Mouse (Mus musculus): ENCODE results near the gene Palm3. TPM values are rescaled to one million over a fixed set of nuclear protein-coding genes. Genes with fewer than 3 reads are reported as not detected.

Gene Palm3
- total and polyA plus RNA-seq, 3 experiments, result 0.13 to 0.77 (median 0.16) TPM

DNA sequence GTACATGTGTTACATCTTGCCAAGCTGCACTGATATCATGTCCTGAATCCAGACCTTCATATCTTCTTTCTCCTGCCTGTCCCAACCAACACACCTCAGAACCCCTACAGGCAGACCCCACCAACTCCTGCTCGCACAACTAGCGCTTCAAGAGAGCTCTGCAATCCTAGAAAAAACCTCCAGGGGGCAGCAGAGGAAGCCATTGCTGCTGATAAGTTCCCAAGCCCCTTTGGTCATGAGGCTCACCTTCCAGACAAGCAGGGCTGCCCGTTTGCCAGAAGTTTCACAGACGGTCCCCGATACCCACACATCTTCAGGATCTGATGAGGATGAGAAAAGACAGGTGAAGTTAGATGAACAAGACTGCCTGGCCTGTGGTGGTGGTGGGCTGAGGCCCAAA lies 17.8 kb downstream of the Palm3 start:
- peaks cover 6 to 20% of the 10 kb centered on the region in 2 experiments for H3K4me1 ChIP-seq (ENCODE audit: control insufficient read depth in 1 of 2, insufficient read depth in 2 of 2)
- dilution Hi-C loops (cut with MboI; ENCODE audit: extremely low pct_ligation_motif_present, extremely low pct_unique_long_range_greater_than_20kb, low sequenced_read_pairs), result no loop called here
- H3K79me2 ChIP-seq (replicated peaks; ENCODE audit: control insufficient read depth, extremely low read depth, insufficient read depth, poor library complexity, severe bottlenecking), result no peaks in the 10 kb centered on the region
- H3K4me2 ChIP-seq (ENCODE audit: insufficient read depth, low read depth, poor library complexity, severe bottlenecking), result no peak overlapping the region
- peaks cover 4% of the 10 kb centered on the region for H3K27me3 ChIP-seq (replicated peaks)
- no peaks in the 10 kb centered on the region for H3K9me3 ChIP-seq (replicated peaks; ENCODE audit: low read length)
- H3K27ac ChIP-seq (ENCODE audit: insufficient read depth, low read depth), result no peak overlapping the region
- H3K4me3 ChIP-seq (replicated peaks in 1 of 3; ENCODE audit: low read depth in 2 of 3, low read length in 2 of 3, poor library complexity in 1 of 3), result no peak overlapping the region
- peak; percentile 75 for DNase-seq (ENCODE audit: extremely low read depth)
- in situ Hi-C loops (cut with MboI; ENCODE audit: low pct_ligation_motif_present, low pct_unique_long_range_greater_than_20kb, low sequenced_read_pairs), result loop anchor here (5.0 to 25.0 kb wide), 2 partner anchors 133 to 298 kb away; no protein-coding TSS in a partner anchor
- peaks cover 0 to 31% of the 10 kb centered on the region in 2 experiments for H3K36me3 ChIP-seq (replicated peaks in 1 of 2; ENCODE audit: control insufficient read depth in 1 of 2, insufficient read depth in 1 of 2, low read length in 1 of 2)
- H3K9ac ChIP-seq (ENCODE audit: insufficient read depth, low read depth), result no peak overlapping the region
- peak; percentile 57 for TF ChIP-seq ZC3H11A (IDR thresholded peaks at IDR 0.05; ENCODE audit: low read depth, low read length)
- no peak for TF ChIP-seq UBTF (IDR thresholded peaks at IDR 0.05; ENCODE audit: low read depth, low read length)
- no peak for TF ChIP-seq NELFE (IDR thresholded peaks at IDR 0.05; ENCODE audit: low read depth, low read length)
- no peak for TF ChIP-seq USF2 (conservative IDR thresholded peaks at IDR 0.05; ENCODE audit: low read depth, low read length)
- TF ChIP-seq RAD21 (IDR thresholded peaks at IDR 0.05; ENCODE audit: low read depth, low read length), result peak; percentile 90
- TF ChIP-seq MAX (IDR thresholded peaks at IDR 0.05; ENCODE audit: low read length), result no peak
- TF ChIP-seq SMC3 (IDR thresholded peaks at IDR 0.05; ENCODE audit: low read depth, low read length), result peak; percentile 91
- peak; percentile 73 to 93 for TF ChIP-seq CTCF (conservative IDR thresholded peaks at IDR 0.05 in 1 of 2, IDR thresholded peaks at IDR 0.05 in 1 of 2; ENCODE audit: low read depth in 2 of 2, low read length in 2 of 2)
- TF ChIP-seq TCF12 (IDR thresholded peaks at IDR 0.05; ENCODE audit: low read depth, low read length), result no peak

DNA sequence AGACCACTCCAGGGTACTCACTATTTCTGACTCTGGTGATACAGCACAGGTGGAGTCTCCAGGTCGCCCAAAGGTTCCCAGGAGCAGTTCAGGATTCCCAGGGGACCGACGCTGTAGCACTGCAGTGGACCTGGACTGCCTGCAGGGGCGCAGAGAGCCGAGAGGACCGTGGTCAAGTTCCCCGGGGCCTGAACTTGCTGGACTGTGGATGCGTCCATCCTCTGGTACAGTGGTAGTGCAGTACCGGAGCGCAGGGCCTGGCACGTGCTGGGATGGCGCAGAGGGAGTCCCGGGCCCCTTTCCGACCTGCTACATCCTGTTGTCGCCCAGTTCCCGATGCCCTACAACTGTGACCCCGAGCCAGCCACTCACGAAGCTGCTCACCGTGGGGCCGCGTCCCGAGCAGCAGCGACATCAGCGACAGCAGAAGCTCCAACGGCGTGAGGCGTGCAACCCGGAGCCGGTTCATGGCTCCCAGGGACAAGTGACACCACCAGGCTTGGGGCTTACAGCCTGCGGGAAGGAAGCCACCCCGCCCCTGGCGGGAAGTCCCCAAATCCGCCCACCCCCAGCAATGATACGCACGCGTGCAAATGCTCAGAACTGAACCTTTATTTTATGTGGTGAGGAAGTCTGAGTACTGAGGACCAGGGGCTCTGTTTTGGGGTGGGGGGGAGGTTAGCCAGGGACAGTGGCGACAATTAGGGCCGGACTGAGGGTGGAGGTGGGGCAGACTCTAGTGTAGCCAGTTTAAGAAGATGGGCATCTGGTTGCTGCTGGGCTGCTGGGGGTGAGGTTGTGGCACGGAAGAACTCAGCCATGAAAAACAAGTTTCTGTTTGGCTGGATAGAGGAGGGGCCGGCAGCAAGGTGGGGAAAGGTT lies 21.0 kb downstream of the Palm3 start, which contains the start of gene Il27ra:
TSS of gene Il27ra (minus strand) at position 524 of the 882 bp plus-strand sequence.
- TF ChIP-seq PAX5 (IDR thresholded peaks at IDR 0.05; ENCODE audit: low read length) (no peak), NRF1 (IDR thresholded peaks at IDR 0.05; ENCODE audit: low read depth, low read length) (peak; percentile 45), RAD21 (IDR thresholded peaks at IDR 0.05; ENCODE audit: low read depth, low read length) (peak; percentile 51), MXI1 (IDR thresholded peaks at IDR 0.05; ENCODE audit: low read depth, low read length) (peak; percentile 54; the same call in 1 of the 2 replicates), CTCF (conservative IDR thresholded peaks at IDR 0.05 in 1 of 2, IDR thresholded peaks at IDR 0.05 in 1 of 2; ENCODE audit: low read depth in 2 of 2, low read length in 2 of 2) (peak; percentile 53 to 78), E2F4 (IDR thresholded peaks at IDR 0.05; ENCODE audit: insufficient replicate concordance, low read depth, low read length) (no peak), CHD2 (IDR thresholded peaks at IDR 0.05; ENCODE audit: low read length) (no peak), KAT2A (IDR thresholded peaks at IDR 0.05; ENCODE audit: insufficient replicate concordance, low read length) (peak; percentile 72; the same call in 1 of the 2 replicates), BHLHE40 (IDR thresholded peaks at IDR 0.05; ENCODE audit: low read depth, low read length) (peak; percentile 66), SIN3A (IDR thresholded peaks at IDR 0.05; ENCODE audit: low read length) (peak; percentile 50; the same call in 1 of the 2 replicates), ZC3H11A (IDR thresholded peaks at IDR 0.05; ENCODE audit: low read depth, low read length) (no peak), MAZ (IDR thresholded peaks at IDR 0.05; ENCODE audit: low read depth, low read length) (0 out of 2 replicates have a peak, but pooled peaks have one; percentile 14), IRF4 (IDR thresholded peaks at IDR 0.05; ENCODE audit: low read depth, low read length) (peak; percentile 24; the same call in 1 of the 2 replicates), SMC3 (IDR thresholded peaks at IDR 0.05; ENCODE audit: low read depth, low read length) (peak; percentile 36), MAX (IDR thresholded peaks at IDR 0.05; ENCODE audit: low read length) (no peak), UBTF (IDR thresholded peaks at IDR 0.05; ENCODE audit: low read depth, low read length) (no peak), MYC (IDR thresholded peaks at IDR 0.05; ENCODE audit: low read depth, low read length) (no peak), USF2 (conservative IDR thresholded peaks at IDR 0.05; ENCODE audit: low read depth, low read length) (no peak)
- Histone ChIP-seq H3K9me3 (replicated peaks; ENCODE audit: low read length) (peaks cover 3% of the 10 kb centered on the region), H3K79me2 (replicated peaks; ENCODE audit: control insufficient read depth, extremely low read depth, insufficient read depth, poor library complexity, severe bottlenecking) (no peaks in the 10 kb centered on the region), H3K9ac (ENCODE audit: insufficient read depth, low read depth) (peak within 1 kb of the TSS; percentile 59), H3K27ac (ENCODE audit: insufficient read depth, low read depth) (no peak within 1 kb of the TSS), H3K4me2 (ENCODE audit: insufficient read depth, low read depth, poor library complexity, severe bottlenecking) (peak within 1 kb of the TSS; percentile 79), H3K36me3 (replicated peaks in 1 of 2; ENCODE audit: control insufficient read depth in 1 of 2, insufficient read depth in 1 of 2, low read length in 1 of 2) (peaks cover 0 to 20% of the 10 kb centered on the region in 2 experiments), H3K27me3 (replicated peaks) (peaks cover 9% of the 10 kb centered on the region), H3K4me1 (ENCODE audit: control insufficient read depth in 1 of 2, insufficient read depth in 2 of 2) (peaks cover 6 to 20% of the 10 kb centered on the region in 2 experiments), H3K4me3 (replicated peaks in 1 of 3; ENCODE audit: low read depth in 2 of 3, low read length in 2 of 3, poor library complexity in 1 of 3) (peak within 1 kb of the TSS; percentile 44 to 66 (median 66))
- dilution Hi-C loops (cut with MboI; ENCODE audit: extremely low pct_ligation_motif_present, extremely low pct_unique_long_range_greater_than_20kb, low sequenced_read_pairs), result no loop called here
- in situ Hi-C loops (cut with MboI; ENCODE audit: low pct_ligation_motif_present, low pct_unique_long_range_greater_than_20kb, low sequenced_read_pairs), result loop anchor here (25.0 kb wide), 1 partner anchor 295 kb away; no protein-coding TSS in a partner anchor
- DNase-seq (ENCODE audit: extremely low read depth), result peak; percentile 58
